ENCODE assay signal across 8 mouse cellular contexts in the genomic region with DNA sequence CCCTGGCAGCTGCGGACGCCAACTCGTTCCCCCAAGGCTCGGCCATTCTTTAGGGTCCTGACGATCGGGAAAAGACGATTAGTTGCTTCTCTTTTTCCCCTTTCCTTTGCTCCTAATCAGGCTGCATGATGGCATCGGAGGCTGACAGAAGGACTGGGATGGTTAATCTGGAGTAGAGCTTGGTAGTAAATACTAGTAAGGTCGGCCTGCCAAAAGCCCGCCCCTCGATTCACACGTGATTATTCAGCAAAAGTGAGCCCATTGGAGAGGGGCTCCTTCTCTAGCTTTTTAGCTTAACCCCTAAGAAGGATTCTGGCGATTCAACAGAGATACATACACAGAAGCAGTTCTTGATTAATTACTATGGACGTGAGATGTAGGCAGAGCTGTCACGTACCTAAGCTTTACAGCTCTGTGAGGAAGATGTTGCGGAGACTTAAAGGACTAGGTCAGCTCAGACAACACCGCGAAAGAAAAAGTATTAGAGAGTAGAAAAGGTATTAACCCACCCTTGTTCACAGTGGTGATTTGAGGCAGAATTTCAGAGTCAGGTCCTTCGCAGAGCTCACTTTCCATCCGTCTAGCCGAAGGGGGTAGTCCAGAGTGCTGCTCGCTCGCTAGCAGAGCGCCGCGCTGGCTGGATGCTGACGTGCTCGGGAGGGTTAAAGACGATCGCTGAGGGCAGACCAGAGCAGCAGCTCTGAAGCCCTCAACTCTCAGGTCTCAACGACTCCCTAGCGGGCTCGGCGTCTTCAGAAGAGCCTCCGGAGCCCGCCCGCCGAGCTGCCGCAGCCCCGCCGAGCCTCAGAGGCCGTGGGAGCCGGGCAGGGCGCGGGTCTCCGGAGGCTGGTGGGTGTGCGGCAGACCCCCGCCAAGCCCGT. TPM values are rescaled to one million over a fixed set of nuclear protein-coding genes. Genes with fewer than 3 reads are reported as not detected.
DNase-seq lines count a peak whose midpoint lies in the region; ATAC-seq and TF ChIP-seq lines count a peak whose summit lies in the region.

No protein-coding gene starts in this region.

- DNase-seq in 3134 (ENCODE audit: extremely low read depth, insufficient read length, low spot score) (peak; percentile 65), ZHBTc4 (ENCODE audit: low read depth, low spot score) (peak; percentile 80)
- peak; percentile 74 for DNase-seq in embryo, embryonic 10 days (ENCODE audit: low spot score)
- DNase-seq in gastrocnemius, postnatal 4 days (ENCODE audit: low spot score in 2 of 2): peak; percentile 42 to 74
- DNase-seq in liver, adult 2 months (ENCODE audit: extremely low read depth, low read depth, low spot score): peak; percentile 66

- peak overlapping the region; percentile 98 for H3K9ac ChIP-seq in intestine, embryonic 15.5 days
- H3K9ac ChIP-seq in liver, adult 2 months (ENCODE audit: low read depth, low read length): peak overlapping the region; percentile 80
- peak overlapping the region; percentile 60 for H3K9ac ChIP-seq in stomach, embryonic 14.5 days (replicated peaks; ENCODE audit: low read depth, low read length)

- H3K79me2 ChIP-seq in liver, adult 2 months (ENCODE audit: control insufficient read depth, insufficient read depth, low read length): peaks cover 4% of the 10 kb centered on the region; the same call in 1 of the 2 replicates

- no peaks in the 10 kb centered on the region for H3K9me3 ChIP-seq in intestine, embryonic 15.5 days
- H3K9me3 ChIP-seq in stomach, embryonic 14.5 days (ENCODE audit: control insufficient read depth, low read depth, low read length): no peaks in the 10 kb centered on the region

- no peak for TF ChIP-seq POLR2A in liver, adult 2 months (IDR thresholded peaks at IDR 0.05; ENCODE audit: extremely low read depth, insufficient read depth, low read length)

- peak overlapping the region; percentile 96; the same call in 1 of the 2 replicates for H3K27ac ChIP-seq in intestine, embryonic 15.5 days
- H3K27ac ChIP-seq in liver, adult 2 months (replicated peaks; ENCODE audit: insufficient read depth, low read depth, low read length): peak overlapping the region; percentile 64
- H3K27ac ChIP-seq in stomach, embryonic 14.5 days (ENCODE audit: low read length): no peak overlapping the region

- peaks cover 16% of the 10 kb centered on the region for H3K27me3 ChIP-seq in intestine, embryonic 15.5 days (replicated peaks)
- no peaks in the 10 kb centered on the region for H3K27me3 ChIP-seq in liver, adult 2 months (ENCODE audit: control insufficient read depth, insufficient read depth, low read length)
- peaks cover 25% of the 10 kb centered on the region for H3K27me3 ChIP-seq in stomach, embryonic 14.5 days (ENCODE audit: control insufficient read depth, insufficient read depth, low read length)

- no peaks in the 10 kb centered on the region for H3K36me3 ChIP-seq in intestine, embryonic 15.5 days
- no peaks in the 10 kb centered on the region for H3K36me3 ChIP-seq in liver, adult 2 months (ENCODE audit: control insufficient read depth, insufficient read depth, low read length)
- H3K36me3 ChIP-seq in stomach, embryonic 14.5 days (ENCODE audit: control insufficient read depth, insufficient read depth, low read length): no peaks in the 10 kb centered on the region

- H3K4me2 ChIP-seq in intestine, embryonic 15.5 days (replicated peaks): peak overlapping the region; percentile 95
- H3K4me2 ChIP-seq in stomach, embryonic 14.5 days (replicated peaks; ENCODE audit: low read depth, low read length): peak overlapping the region; percentile 98

- under 1% methylated on average over 44 of the region's 49 CpGs for WGBS in intestine, embryonic 15.5 days
- WGBS in liver, adult 2 months: 1% methylated on average over 49 of the region's 49 CpGs
- 1% methylated on average over 46 of the region's 49 CpGs for WGBS in stomach, embryonic 14.5 days

- H3K4me1 ChIP-seq in intestine, embryonic 15.5 days (replicated peaks): 0 out of 2 replicates have a peak, but pooled peaks cover 11% of the 10 kb centered on the region
- H3K4me1 ChIP-seq in liver, adult 2 months (ENCODE audit: control insufficient read depth, insufficient read depth, low read length): no peaks in the 10 kb centered on the region; the same call in 1 of the 2 replicates
- no peaks in the 10 kb centered on the region for H3K4me1 ChIP-seq in stomach, embryonic 14.5 days (ENCODE audit: control insufficient read depth, insufficient read depth, low read length)

- ATAC-seq in intestine, embryonic 15.5 days: peak; percentile 52
- peak; percentile 54 for ATAC-seq in monocyte, adult 5-6 weeks (replicated peaks; ENCODE audit: insufficient number of reproducible peaks, low FRiP score, low TSS enrichment, poor library complexity, severe bottlenecking)
- ATAC-seq in stomach, embryonic 14.5 days (ENCODE audit: insufficient number of reproducible peaks, insufficient read depth, low FRiP score, low read depth): 0 out of 2 replicates have a peak, but pooled peaks have one; percentile 24

- no peak for TF ChIP-seq CTCF in liver, adult 2 months (IDR thresholded peaks at IDR 0.05; ENCODE audit: low read depth, low read length)

- peak overlapping the region; percentile 84 for H3K4me3 ChIP-seq in intestine, embryonic 15.5 days (replicated peaks)
- H3K4me3 ChIP-seq in liver, adult 2 months (ENCODE audit: insufficient read depth, low read depth, low read length): peak overlapping the region; percentile 96
- H3K4me3 ChIP-seq in stomach, embryonic 14.5 days (ENCODE audit: low read depth, low read length): peak overlapping the region; percentile 69

RNA-seq across cellular contexts. Expression of gene Cdkn2c, which starts 1.6 kb away (rescaled TPM):
- 10 to 100 TPM; 32.2 to 37.4 TPM for total RNA-seq in gastrocnemius, postnatal 4 days (2021)
- polyA plus RNA-seq in intestine, embryonic 15.5 days (2015; fragmentation: Nextera tagmentation; extraction: Ambion mirVana): 7.0 and 7.7 TPM in 2 replicates
- total RNA-seq in liver, adult 2 months (2014; rRNA removed): 10.0 and 12.5 TPM in 2 replicates
- polyA plus RNA-seq in liver, adult 2 months (2012; rRNA removed): 2.7 and 2.8 TPM in 2 replicates
- total RNA-seq in monocyte, adult 5-6 weeks (2017): 13.2 to 18.8 TPM (median 16.2 TPM) in 3 replicates
- polyA plus RNA-seq in stomach, embryonic 14.5 days (2014; fragmentation: Nextera tagmentation; extraction: Ambion mirVana): 7.0 and 8.1 TPM in 2 replicates

RNA-seq across cellular contexts. Expression of gene Faf1, which starts 11.0 kb away (rescaled TPM):
- total RNA-seq in gastrocnemius, postnatal 4 days (2021): 10 to 100 TPM; 26.7 to 26.8 TPM
- 24.3 and 25.7 TPM in 2 replicates for polyA plus RNA-seq in intestine, embryonic 15.5 days (2015; fragmentation: Nextera tagmentation; extraction: Ambion mirVana)
- total RNA-seq in liver, adult 2 months (2014; rRNA removed): 21.6 and 21.7 TPM in 2 replicates
- polyA plus RNA-seq in liver, adult 2 months (2012; rRNA removed): 4.7 and 4.8 TPM in 2 replicates
- total RNA-seq in monocyte, adult 5-6 weeks (2017): 38.0 to 46.6 TPM (median 46.0 TPM) in 3 replicates
- 29.0 and 32.9 TPM in 2 replicates for polyA plus RNA-seq in stomach, embryonic 14.5 days (2014; fragmentation: Nextera tagmentation; extraction: Ambion mirVana)
